Mouse (Mus musculus) heart, embryonic 16.5 days (tissue): ENCODE data around the gene Ror1. TPM values are rescaled to one million over a fixed set of nuclear protein-coding genes. Genes with fewer than 3 reads are reported as not detected.
A peak's percentile ranks its signal among the peaks of the same experiment; 100 is the strongest.

Experiments used
- ATAC-seq: fragments of 200-750 bp; cut with Nextera tagmentation; replicated peaks from 2 replicates; pipeline ENCODE4 v1.8.0; 2017; ENCODE audit warnings: moderate number of reproducible peaks; ENCODE audit not compliant: insufficient read depth, low FRiP score; ENCODE audit errors: extremely low read depth
- H3K27ac ChIP-seq: fragments of 300-500 bp; sonication (generic); 2 replicates; pipeline ENCODE4 v1.5.1; 2014; ENCODE audit warnings: mild to moderate bottlenecking, low read length, control low read depth, moderate library complexity
- H3K27me3 ChIP-seq: fragments of 300-500 bp; sonication (generic); 2 replicates; pipeline ENCODE4 v1.6.1; 2014; ENCODE audit warnings: low read length, mixed read lengths; ENCODE audit not compliant: control insufficient read depth, insufficient read depth
- H3K36me3 ChIP-seq: fragments of 300-500 bp; sonication (generic); 2 replicates; pipeline ENCODE4 v1.6.1; 2014; ENCODE audit not compliant: control insufficient read depth, insufficient read depth
- H3K4me1 ChIP-seq: fragments of 300-500 bp; sonication (generic); 2 replicates; pipeline ENCODE4 v1.6.1; 2014; ENCODE audit warnings: low read length, mixed read lengths; ENCODE audit not compliant: control insufficient read depth, insufficient read depth
- H3K4me2 ChIP-seq: fragments of 300-500 bp; sonication (generic); 2 replicates; pipeline ENCODE4 v1.6.1; 2014; ENCODE audit warnings: low read depth, mild to moderate bottlenecking, control low read depth, low read length
- H3K4me3 ChIP-seq: fragments of 300-500 bp; sonication (generic); 2 replicates; pipeline ENCODE4 v1.5.1; 2014; ENCODE audit warnings: mild to moderate bottlenecking, control low read depth, low read length
- H3K9ac ChIP-seq: fragments of 300-500 bp; sonication (generic); 2 replicates; pipeline ENCODE4 v1.6.1; 2014; ENCODE audit warnings: low read length, control low read depth
- H3K9me3 ChIP-seq: fragments of 300-500 bp; sonication (generic); replicated peaks from 2 replicates; pipeline ENCODE4 v1.6.1; 2016; ENCODE audit warnings: low read length; ENCODE audit not compliant: control insufficient read depth
- WGBS: fragments of 180-500 bp; shearing (Covaris S2); extraction: QIAGEN DNeasy Blood & Tissue Kit; methylation state at CpG from one replicate; pipeline ENCODE4 v1.1.7; 2014; 5-methylcytosine and 5-hydroxymethylcytosine counted together
- polyA plus RNA-seq: library from polyadenylated mRNA; unstranded; fragments of >200 nt; fragmentation: Nextera tagmentation; extraction: Ambion mirVana; gene quantifications from 2 replicates; pipeline ENCODE4 v1.2.1, GENCODE M21; 2015

Ror1 gene
- polyA plus RNA-seq, 1 experiment from 2014 or later, result 10.7 TPM

DNA sequence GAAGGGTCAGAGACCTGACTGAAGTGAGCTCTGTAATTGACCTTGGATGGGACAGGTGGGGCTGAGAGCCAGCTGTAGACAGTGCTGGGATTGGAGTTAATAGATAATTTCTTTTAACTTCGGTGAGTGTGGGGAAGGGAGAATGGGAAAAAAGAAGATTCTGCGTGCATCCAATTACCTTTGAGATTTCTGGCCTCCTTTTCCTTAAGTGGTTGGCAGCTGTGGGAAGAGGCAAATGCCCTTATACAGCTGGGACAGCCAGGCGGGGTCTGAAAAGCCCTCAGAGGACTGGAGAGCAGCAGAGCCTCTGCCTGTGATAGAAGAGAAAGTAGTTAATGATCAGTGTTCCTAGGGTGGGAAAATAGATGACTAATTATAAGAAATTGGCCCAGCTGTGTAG is 27.9 kb downstream of the Ror1 start:
- Histone ChIP-seq H3K36me3 (no peaks in the 10 kb centered on the region), H3K27ac (no peak overlapping the region), H3K4me3 (no peak overlapping the region), H3K27me3 (no peaks in the 10 kb centered on the region), H3K4me2 (no peak overlapping the region), H3K9ac (no peak overlapping the region), H3K4me1 (peaks cover 13% of the 10 kb centered on the region), H3K9me3 (no peaks in the 10 kb centered on the region)
- 78% methylated on average over 3 of the region's 3 CpGs for WGBS
- no peak for ATAC-seq

DNA sequence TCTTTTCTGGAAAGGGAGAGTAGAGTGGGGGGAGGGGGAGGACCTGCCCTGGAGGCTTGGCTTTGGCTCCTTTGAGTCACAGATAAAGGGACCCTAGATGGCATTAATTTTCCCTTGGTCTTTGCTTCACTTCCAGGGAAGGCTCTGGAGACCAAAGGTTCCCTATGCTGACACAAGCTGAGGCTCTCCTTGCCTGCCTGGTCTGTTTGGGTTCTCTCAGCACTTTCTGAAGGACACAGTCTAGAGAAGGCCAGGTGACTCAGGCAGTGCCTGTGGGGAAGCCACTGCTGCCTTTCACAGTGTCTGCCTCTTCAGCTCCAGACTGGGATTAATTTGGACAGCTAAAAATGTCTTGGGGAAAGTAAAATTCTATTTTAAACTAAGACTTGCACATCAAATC is 28.5 kb downstream of the Ror1 start:
- no peak overlapping the region for H3K27ac ChIP-seq
- no peak for ATAC-seq

DNA sequence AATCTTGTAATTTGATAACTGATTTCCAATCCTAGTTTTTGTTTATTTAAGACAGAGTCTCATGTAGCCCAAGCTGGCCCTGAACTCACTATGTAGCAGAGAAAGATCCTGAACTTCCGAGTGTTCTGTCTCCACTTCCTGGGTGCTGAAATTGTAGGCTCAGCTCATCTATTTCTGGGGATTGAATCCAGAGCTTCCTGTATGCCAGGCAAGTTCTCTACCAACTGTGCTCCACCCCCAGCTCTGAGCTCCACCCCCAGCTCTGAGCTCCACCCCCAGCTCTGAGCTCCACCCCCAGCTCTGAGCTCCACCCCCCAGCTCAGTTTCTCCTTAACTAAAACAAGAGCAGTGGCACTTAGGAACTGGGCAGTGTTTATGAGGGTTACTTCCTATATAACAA is 29.3 kb downstream of the Ror1 start:
- H3K4me3 ChIP-seq, result no peak overlapping the region
- peaks cover 24% of the 10 kb centered on the region for H3K4me1 ChIP-seq
- no peak overlapping the region for H3K4me2 ChIP-seq
- WGBS, result 70% methylated on average over 1 of the region's 1 CpGs
- no peaks in the 10 kb centered on the region for H3K36me3 ChIP-seq
- H3K9me3 ChIP-seq, result no peaks in the 10 kb centered on the region
- no peak overlapping the region for H3K9ac ChIP-seq
- no peaks in the 10 kb centered on the region for H3K27me3 ChIP-seq
- ATAC-seq, result no peak
- H3K27ac ChIP-seq, result no peak overlapping the region

More for the DNA sequence above, 28.5 kb downstream of the Ror1 start:
- Histone ChIP-seq H3K9ac (no peak overlapping the region), H3K27me3 (no peaks in the 10 kb centered on the region), H3K9me3 (no peaks in the 10 kb centered on the region), H3K4me1 (peaks cover 16% of the 10 kb centered on the region), H3K4me2 (no peak overlapping the region), H3K36me3 (no peaks in the 10 kb centered on the region), H3K4me3 (no peak overlapping the region)

- Histone ChIP-seq H3K4me2 (no peak overlapping the region), H3K36me3 (no peaks in the 10 kb centered on the region), H3K4me3 (no peak overlapping the region), H3K4me1 (peaks cover 21% of the 10 kb centered on the region), H3K9ac (no peak overlapping the region), H3K27ac (no peak overlapping the region), H3K9me3 (no peaks in the 10 kb centered on the region), H3K27me3 (no peaks in the 10 kb centered on the region)
- WGBS, result 76% methylated on average over 12 of the region's 12 CpGs
- ATAC-seq, result no peak
These were observed 31.1 kb downstream of the Ror1 start for GRCm38 (mm10) chr4:100126531-100127310.

DNA sequence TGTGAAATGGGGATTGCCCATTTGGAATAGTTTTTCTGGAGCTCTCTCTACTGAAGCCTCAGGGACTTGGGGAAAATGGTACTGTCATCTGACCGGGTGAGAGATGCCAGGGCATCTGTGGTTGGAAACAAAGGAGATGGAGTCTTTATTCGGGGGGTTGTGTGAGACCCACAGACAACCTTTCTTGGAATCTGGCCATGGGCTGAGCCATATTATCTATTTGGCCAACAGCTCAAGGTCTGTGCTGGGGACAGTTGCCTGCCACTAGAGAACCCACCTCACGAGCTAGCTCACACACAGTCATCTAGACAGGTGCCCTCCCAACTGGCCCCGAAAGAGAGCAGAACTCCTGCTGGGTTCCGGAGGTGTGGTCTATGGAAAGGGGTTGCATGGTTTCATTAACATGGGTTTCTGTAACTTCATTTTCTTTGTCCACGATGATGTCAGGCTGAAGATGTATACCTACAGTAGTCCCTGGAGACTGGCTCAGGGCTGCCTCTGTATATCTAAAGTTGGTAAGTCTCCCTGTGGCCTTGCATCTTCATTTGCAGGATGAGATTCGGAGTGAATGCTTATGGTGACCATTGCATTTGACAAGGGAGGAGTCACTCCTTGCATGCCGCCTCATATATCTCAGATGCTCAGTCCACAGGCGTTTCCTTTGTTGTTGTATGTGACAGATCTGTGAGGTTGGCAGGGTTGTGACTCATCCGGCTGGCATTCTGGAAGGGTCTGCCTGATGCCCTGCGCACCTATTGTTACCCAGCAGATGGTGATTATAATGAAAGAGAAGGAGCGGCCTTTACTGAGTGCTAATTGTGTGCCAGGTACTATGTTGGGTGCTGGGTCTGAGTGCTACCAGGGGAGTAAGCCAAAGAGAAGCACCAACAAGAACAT is 32.7 kb downstream of the Ror1 start:
- H3K27me3 ChIP-seq, result no peaks in the 10 kb centered on the region

GRCm38 (mm10) chr4:100129201-100129600 is 33.6 kb downstream of the Ror1 start:
- H3K27ac ChIP-seq, result no peak overlapping the region
- ATAC-seq, result no peak
- no peak overlapping the region for H3K4me2 ChIP-seq
- peaks cover 21% of the 10 kb centered on the region for H3K4me1 ChIP-seq
- no peaks in the 10 kb centered on the region for H3K9me3 ChIP-seq
- WGBS, result 38% methylated on average over 5 of the region's 5 CpGs
- no peak overlapping the region for H3K4me3 ChIP-seq
- H3K9ac ChIP-seq, result no peak overlapping the region
- H3K36me3 ChIP-seq, result no peaks in the 10 kb centered on the region
- no peaks in the 10 kb centered on the region for H3K27me3 ChIP-seq

More for the DNA sequence above, 32.7 kb downstream of the Ror1 start:
- WGBS, result 82% methylated on average over 12 of the region's 12 CpGs
- no peak overlapping the region for H3K4me3 ChIP-seq
- H3K27ac ChIP-seq, result no peak overlapping the region
- no peak for ATAC-seq
- H3K4me1 ChIP-seq, result peaks cover 24% of the 10 kb centered on the region
- H3K9ac ChIP-seq, result no peak overlapping the region
- H3K36me3 ChIP-seq, result no peaks in the 10 kb centered on the region
- no peaks in the 10 kb centered on the region for H3K9me3 ChIP-seq
- H3K4me2 ChIP-seq, result no peak overlapping the region

DNA sequence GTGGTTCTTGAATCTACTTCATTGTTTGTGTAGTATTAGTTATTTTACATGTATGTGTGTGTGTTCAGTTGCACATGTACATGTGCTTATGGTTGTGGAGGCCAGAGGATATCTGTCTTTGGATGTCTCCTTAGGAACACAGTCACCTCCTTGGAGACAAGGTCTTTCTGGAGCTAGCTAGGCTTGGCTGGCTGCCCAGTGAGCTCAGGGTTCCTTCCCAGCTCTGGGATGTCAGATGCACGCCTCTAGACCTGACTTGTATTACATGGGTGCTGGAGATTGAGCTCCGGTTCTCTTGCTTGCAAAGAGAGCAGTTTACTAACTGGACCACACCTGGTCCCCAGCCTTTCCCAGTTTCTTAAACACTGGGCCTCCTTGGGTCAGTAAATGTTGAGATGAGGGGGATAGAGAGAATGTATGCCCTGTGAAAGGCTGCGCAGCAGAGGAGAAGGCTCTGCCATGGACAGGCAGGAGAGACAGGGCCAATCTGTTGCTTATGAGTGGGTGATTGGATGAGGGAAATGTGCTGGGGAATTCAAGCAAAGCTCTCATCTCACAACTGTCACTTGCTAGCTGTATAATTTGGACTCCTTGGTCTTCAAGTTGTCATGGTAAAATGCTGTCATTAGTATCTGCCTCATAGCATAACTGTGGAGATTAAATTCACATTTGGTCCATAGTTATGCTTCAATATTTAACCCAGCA is 35.3 kb downstream of the Ror1 start:
- 62% methylated on average over 3 of the region's 3 CpGs for WGBS
- H3K4me2 ChIP-seq, result no peak overlapping the region
- H3K36me3 ChIP-seq, result no peaks in the 10 kb centered on the region
- H3K9ac ChIP-seq, result no peak overlapping the region
- no peak overlapping the region for H3K4me3 ChIP-seq
- H3K4me1 ChIP-seq, result peaks cover 28% of the 10 kb centered on the region
- H3K9me3 ChIP-seq, result no peaks in the 10 kb centered on the region
- no peaks in the 10 kb centered on the region for H3K27me3 ChIP-seq
- H3K27ac ChIP-seq, result 0 out of 2 replicates have a peak overlapping the region, but pooled peaks have one; percentile 44
- no peak for ATAC-seq

- H3K4me1 ChIP-seq, result peaks cover 29% of the 10 kb centered on the region
- no peaks in the 10 kb centered on the region for H3K27me3 ChIP-seq
- H3K4me3 ChIP-seq, result no peak overlapping the region
- 92% methylated on average over 2 of the region's 2 CpGs for WGBS
- no peaks in the 10 kb centered on the region for H3K9me3 ChIP-seq
- no peak overlapping the region for H3K4me2 ChIP-seq
- ATAC-seq, result no peak
- no peaks in the 10 kb centered on the region for H3K36me3 ChIP-seq
- H3K9ac ChIP-seq, result no peak overlapping the region
- H3K27ac ChIP-seq, result no peak overlapping the region
These were observed 35.9 kb downstream of the Ror1 start for GRCm38 (mm10) chr4:100131488-100131887.
